Mouse (Mus musculus): ENCODE results near the gene Nisch. TPM values are rescaled to one million over a fixed set of nuclear protein-coding genes. Genes with fewer than 3 reads are reported as not detected.

Nisch gene
- total and polyA plus RNA-seq, 2 experiments from 2014 or later, result 199 to 300 TPM

- DNase-seq (peak; percentile 92), ATAC-seq (peak; percentile 92)
- Histone ChIP-seq H3K4me3 (ENCODE audit: low read depth, low read length) (no peak overlapping the region), H3K4me1 (ENCODE audit: insufficient read depth) (peaks cover 4% of the 10 kb centered on the region; the same call in 1 of the 2 replicates), H3K9ac (peak overlapping the region; percentile 37; the same call in 1 of the 2 replicates), H3K27me3 (ENCODE audit: insufficient read depth, low read length) (no peaks in the 10 kb centered on the region), H3K36me3 (ENCODE audit: insufficient read depth) (no peaks in the 10 kb centered on the region), H3K27ac (ENCODE audit: low read depth, low read length) (0 out of 2 replicates have a peak overlapping the region, but pooled peaks have one; percentile 30), H3K4me2 (ENCODE audit: low read depth) (peak overlapping the region; percentile 23; the same call in 1 of the 2 replicates), H3K9me3 (ENCODE audit: low read length) (no peaks in the 10 kb centered on the region)
- WGBS, result 22% methylated on average over 11 of the region's 11 CpGs
- TF ChIP-seq CTCF (IDR thresholded peaks at IDR 0.05; ENCODE audit: low read depth), result peak; percentile 96
Observed at GRCm38 (mm10) chr14:31233996-31234591, 17.3 kb upstream of the Nisch start.

- Histone ChIP-seq H3K4me2 (ENCODE audit: low read depth) (no peak overlapping the region), H3K9ac (no peak overlapping the region), H3K27me3 (ENCODE audit: insufficient read depth, low read length) (no peaks in the 10 kb centered on the region), H3K27ac (ENCODE audit: low read depth, low read length) (no peak overlapping the region), H3K9me3 (ENCODE audit: low read length) (no peaks in the 10 kb centered on the region), H3K36me3 (ENCODE audit: insufficient read depth) (no peaks in the 10 kb centered on the region), H3K4me1 (ENCODE audit: insufficient read depth) (peaks cover 4% of the 10 kb centered on the region; the same call in 1 of the 2 replicates), H3K4me3 (ENCODE audit: low read depth, low read length) (no peak overlapping the region)
- DNase-seq (no peak), ATAC-seq (no peak)
- TF ChIP-seq CTCF (IDR thresholded peaks at IDR 0.05; ENCODE audit: low read depth), result no peak
- 84% methylated on average over 14 of the region's 14 CpGs for WGBS
Observed at GRCm38 (mm10) chr14:31233070-31233995, 16.6 kb upstream of the Nisch start.

GRCm38 (mm10) chr14:31232404-31233069 lies 15.8 kb upstream of the Nisch start:
- Histone ChIP-seq H3K27ac (ENCODE audit: low read depth, low read length) (no peak overlapping the region), H3K27me3 (ENCODE audit: insufficient read depth, low read length) (no peaks in the 10 kb centered on the region), H3K9ac (no peak overlapping the region), H3K4me2 (ENCODE audit: low read depth) (no peak overlapping the region), H3K9me3 (ENCODE audit: low read length) (no peaks in the 10 kb centered on the region), H3K36me3 (ENCODE audit: insufficient read depth) (no peaks in the 10 kb centered on the region), H3K4me1 (ENCODE audit: insufficient read depth) (peaks cover 4% of the 10 kb centered on the region; the same call in 1 of the 2 replicates), H3K4me3 (ENCODE audit: low read depth, low read length) (no peak overlapping the region)
- WGBS, result 85% methylated on average over 13 of the region's 13 CpGs
- ATAC-seq, result no peak
- no peak for TF ChIP-seq CTCF (IDR thresholded peaks at IDR 0.05; ENCODE audit: low read depth)
- no peak for DNase-seq

GRCm38 (mm10) chr14:31230442-31230841 lies 13.7 kb upstream of the Nisch start:
- ATAC-seq, result no peak
- peaks cover 4% of the 10 kb centered on the region; the same call in 1 of the 2 replicates for H3K4me1 ChIP-seq (ENCODE audit: insufficient read depth)
- 68% methylated on average over 8 of the region's 8 CpGs for WGBS
- H3K9ac ChIP-seq, result no peak overlapping the region
- no peak for DNase-seq
- no peak overlapping the region for H3K4me3 ChIP-seq (ENCODE audit: low read depth, low read length)
- no peaks in the 10 kb centered on the region for H3K9me3 ChIP-seq (ENCODE audit: low read length)
- H3K4me2 ChIP-seq (ENCODE audit: low read depth), result no peak overlapping the region
- no peak overlapping the region for H3K27ac ChIP-seq (ENCODE audit: low read depth, low read length)
- no peak for TF ChIP-seq CTCF (IDR thresholded peaks at IDR 0.05; ENCODE audit: low read depth)
- no peaks in the 10 kb centered on the region for H3K27me3 ChIP-seq (ENCODE audit: insufficient read depth, low read length)
- no peaks in the 10 kb centered on the region for H3K36me3 ChIP-seq (ENCODE audit: insufficient read depth)

- no peak for TF ChIP-seq CTCF (IDR thresholded peaks at IDR 0.05; ENCODE audit: low read depth)
- no peaks in the 10 kb centered on the region for H3K9me3 ChIP-seq (ENCODE audit: low read length)
- H3K27me3 ChIP-seq (ENCODE audit: insufficient read depth, low read length), result no peaks in the 10 kb centered on the region
- no peak overlapping the region for H3K4me2 ChIP-seq (ENCODE audit: low read depth)
- no peak overlapping the region for H3K4me3 ChIP-seq (ENCODE audit: low read depth, low read length)
- H3K36me3 ChIP-seq (ENCODE audit: insufficient read depth), result no peaks in the 10 kb centered on the region
- no peak for ATAC-seq
- no peak overlapping the region for H3K27ac ChIP-seq (ENCODE audit: low read depth, low read length)
- 85% methylated on average over 6 of the region's 6 CpGs for WGBS
- H3K4me1 ChIP-seq (ENCODE audit: insufficient read depth), result no peaks in the 10 kb centered on the region
- DNase-seq, result no peak
- H3K9ac ChIP-seq, result no peak overlapping the region
Observed at GRCm38 (mm10) chr14:31228234-31228633, 11.5 kb upstream of the Nisch start.

GRCm38 (mm10) chr14:31226978-31227377 lies 10.2 kb upstream of the Nisch start:
- Histone ChIP-seq H3K9me3 (ENCODE audit: low read length) (no peaks in the 10 kb centered on the region), H3K4me2 (ENCODE audit: low read depth) (no peak overlapping the region), H3K4me1 (ENCODE audit: insufficient read depth) (no peaks in the 10 kb centered on the region), H3K36me3 (ENCODE audit: insufficient read depth) (no peaks in the 10 kb centered on the region), H3K27me3 (ENCODE audit: insufficient read depth, low read length) (no peaks in the 10 kb centered on the region), H3K4me3 (ENCODE audit: low read depth, low read length) (no peak overlapping the region), H3K27ac (ENCODE audit: low read depth, low read length) (no peak overlapping the region), H3K9ac (no peak overlapping the region)
- peak; percentile 79 for ATAC-seq
- peak; percentile 58 for DNase-seq
- WGBS, result 33% methylated on average over 4 of the region's 4 CpGs
- no peak for TF ChIP-seq CTCF (IDR thresholded peaks at IDR 0.05; ENCODE audit: low read depth)
